Mouse (Mus musculus) cerebellum, adult 11 months (tissue): Measurements from ENCODE around the gene Slc38a2.

Source experiments
- DNase-seq: peaks from one replicate; pipeline ENCODE4 v3.0.0; 2022

Slc38a2 gene

DNA sequence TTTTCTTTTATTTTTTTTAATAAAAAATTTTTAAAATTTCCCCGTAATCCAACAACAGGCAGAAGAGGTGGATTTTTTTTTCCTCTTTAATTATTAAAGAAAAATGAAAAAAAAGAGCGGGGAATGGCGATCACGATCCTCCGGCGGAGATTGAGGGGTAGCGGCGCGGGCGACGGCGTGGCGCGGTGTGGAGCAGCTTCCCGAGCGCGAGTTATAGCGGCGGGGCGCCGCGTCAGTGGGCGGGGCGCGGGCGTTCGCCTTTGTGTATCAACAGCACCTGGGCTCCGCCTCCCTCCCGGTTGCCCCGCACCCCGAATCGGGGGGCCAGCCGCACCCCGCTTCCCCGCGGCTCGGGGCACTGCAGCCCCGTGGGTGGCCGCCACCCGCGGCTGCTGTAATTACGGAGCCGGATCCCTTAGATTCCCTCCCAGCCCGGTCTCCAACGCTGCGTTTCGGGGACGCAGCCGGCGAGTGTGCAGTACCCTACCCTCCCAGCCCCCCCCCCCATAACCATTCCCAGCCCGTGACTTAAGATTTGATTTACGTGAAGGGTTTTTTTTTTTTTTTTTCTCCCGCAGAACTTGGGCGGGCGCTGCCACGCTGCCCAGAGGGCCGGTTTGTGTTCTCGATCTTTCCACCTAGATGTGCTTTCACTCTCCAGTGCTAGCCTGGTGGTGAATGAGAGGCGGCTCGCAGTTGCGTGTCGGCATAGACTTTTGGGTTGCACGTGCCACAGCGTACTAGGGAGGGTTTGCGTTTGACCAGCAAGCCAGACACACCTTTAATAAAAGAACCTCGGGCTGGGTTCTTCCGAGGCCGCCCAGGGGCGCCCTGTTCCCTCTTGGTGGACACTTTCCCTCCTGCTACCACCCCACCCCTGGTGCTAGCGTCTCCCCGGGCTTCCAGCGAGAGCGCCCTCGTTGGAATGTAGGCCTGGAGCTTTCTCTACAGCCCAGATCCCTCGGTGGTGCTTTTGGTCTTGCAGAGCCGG, at the start of gene Slc38a2:
TSS of gene Slc38a2 (minus strand) at position 210 of the 991 bp plus-strand sequence.
- peak; percentile 90 for DNase-seq

DNA sequence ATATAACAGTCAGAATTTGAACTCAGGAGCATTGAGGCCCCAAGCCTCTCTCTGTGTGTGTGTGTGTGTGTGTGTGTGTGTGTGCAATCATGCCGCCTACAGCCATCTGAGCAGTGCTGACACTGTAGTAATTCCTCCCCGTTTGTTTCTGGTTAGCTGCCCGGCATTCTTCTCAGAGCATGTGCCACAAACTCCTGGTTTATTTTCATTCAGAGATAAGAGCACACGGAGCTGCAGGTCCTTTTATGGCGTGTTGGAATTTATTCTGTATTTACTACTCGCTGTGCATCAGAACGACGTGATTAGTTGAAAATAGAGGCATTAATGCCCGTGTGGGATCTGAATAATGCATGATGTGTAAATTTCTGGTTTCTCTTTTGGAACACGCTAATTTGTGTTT, 49.6 kb upstream of the Slc38a2 start:
- no peak for DNase-seq

DNA sequence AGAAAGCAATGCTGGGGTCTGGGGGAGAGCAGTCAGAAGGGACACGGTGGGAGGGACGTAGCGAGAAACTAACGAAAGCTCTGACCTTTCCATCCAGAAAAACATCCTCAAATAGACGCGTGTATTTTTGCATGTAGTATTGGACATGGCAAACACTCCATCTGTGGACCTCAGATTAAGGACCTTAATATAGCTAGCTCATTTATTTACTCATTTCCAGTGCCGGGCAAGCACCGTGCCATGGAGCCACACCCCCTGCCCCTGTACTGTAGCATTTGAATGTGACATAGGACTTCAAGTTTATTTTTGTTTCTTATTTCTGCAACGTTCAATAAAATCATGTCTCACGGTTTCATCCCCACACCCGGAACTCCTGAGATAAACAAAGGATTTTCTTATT, 48.0 kb upstream of the Slc38a2 start:
- DNase-seq, result no peak

DNA sequence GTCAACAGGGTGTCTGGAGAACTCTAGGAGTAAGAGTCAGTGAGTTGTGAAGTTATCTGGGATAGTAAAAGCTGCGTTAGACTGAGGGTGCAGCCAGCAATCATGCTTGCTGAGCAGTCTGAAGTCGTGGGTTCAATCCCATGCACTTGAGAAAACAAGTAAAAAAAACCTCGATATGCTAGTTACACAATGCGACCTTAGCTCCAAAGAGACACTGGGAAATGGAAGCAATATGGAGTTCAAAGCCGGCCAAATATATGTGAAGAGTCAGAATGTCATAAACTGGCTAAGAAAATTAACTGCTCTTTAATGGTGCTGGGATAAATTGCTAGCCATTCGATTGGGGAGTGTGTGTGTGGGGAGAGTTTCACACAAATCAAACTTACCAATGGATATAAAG, 47.5 kb upstream of the Slc38a2 start:
- no peak for DNase-seq

DNA sequence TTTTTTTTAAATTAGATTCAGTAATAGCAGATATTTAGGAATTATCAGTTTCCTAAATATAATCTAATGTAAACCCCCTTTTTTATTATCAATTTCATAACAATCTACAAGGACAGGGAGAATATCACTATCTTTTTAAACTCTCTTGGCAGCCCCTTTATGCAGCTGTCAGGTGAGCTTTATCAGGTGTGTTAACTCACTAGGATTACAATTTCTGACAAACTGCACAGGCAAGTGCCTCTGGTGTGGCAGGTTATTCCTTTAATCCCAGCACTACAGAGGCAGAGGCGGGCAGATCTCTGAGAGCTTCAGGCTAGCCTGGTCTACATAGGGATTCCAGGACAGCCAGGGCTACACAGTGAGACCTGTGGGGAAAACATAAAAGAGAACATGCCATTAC, 45.8 kb upstream of the Slc38a2 start:
- no peak for DNase-seq

DNA sequence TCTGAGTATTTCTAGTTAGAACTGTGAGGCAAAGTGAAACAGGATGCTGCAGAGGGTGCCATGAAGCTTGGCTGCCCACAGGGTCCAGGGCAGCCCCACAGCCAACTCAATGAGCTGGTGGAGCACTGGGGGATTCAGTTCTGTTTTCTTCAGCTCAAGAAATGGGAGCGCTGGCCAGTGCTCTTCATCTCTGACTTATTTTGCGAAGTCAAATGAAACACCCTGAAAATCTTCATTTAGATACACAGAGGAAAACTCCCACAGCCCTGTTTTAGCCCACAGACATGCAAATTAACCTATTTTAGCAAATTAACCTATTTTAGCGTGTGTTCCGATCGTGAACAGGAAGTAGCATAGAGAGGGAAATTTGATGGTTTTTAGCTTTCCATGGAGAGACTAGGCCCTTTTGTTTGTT, 45.4 kb upstream of the Slc38a2 start:
- no peak for DNase-seq

DNA sequence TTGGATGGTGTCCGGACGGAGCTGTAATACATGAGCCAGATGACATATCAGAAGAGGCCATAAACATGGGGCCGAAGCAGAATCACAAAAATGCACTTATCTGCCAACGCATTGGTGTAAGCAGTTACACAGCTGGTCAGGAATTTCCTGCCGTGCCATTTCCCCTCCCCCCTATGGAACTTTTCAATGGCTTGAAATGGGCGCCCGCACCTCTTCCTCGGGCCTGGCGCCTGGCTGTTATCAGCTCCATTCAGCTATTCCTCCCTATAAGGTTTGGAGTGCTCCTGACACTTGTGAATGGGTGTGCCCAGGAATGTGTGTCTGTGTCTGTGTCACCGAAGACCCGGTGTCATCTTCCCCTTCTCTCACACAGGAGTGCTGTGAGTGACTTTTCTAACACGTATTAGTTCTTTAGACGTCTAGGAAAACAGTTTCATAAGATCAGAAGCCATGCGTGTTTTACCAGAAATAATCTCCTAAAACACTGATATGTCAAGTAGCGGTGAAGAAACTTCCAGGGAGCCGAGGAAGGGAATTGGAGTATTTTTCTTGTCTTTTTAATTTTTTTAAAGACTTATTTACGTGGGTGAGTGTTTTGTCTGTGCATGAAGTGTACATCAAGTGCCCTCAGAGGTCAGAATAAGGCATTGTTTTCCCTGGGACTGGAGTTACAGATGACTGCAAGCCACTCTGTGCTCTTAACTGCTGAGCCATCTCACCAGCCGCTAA, 44.8 kb upstream of the Slc38a2 start:
- no peak for DNase-seq

DNA sequence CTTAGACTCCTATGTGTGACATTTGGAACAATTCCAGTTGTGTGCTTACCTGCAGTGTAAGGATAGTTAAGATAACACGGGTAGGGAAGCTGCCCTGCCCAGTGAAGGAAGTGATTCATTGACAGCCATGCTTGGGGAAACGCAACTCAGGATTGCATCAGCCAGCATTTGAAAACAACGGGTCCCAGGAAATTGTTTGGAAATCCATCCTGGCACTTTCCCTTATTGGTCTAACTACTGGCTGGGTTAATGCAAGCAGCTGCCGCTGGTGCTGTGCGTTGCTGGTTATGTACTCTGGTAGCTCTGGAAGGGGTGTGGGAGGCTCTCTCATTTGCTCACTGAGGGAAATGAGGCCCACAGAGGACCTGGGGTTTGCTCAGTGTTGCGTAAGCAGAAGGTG, 43.7 kb upstream of the Slc38a2 start:
- DNase-seq, result no peak

DNA sequence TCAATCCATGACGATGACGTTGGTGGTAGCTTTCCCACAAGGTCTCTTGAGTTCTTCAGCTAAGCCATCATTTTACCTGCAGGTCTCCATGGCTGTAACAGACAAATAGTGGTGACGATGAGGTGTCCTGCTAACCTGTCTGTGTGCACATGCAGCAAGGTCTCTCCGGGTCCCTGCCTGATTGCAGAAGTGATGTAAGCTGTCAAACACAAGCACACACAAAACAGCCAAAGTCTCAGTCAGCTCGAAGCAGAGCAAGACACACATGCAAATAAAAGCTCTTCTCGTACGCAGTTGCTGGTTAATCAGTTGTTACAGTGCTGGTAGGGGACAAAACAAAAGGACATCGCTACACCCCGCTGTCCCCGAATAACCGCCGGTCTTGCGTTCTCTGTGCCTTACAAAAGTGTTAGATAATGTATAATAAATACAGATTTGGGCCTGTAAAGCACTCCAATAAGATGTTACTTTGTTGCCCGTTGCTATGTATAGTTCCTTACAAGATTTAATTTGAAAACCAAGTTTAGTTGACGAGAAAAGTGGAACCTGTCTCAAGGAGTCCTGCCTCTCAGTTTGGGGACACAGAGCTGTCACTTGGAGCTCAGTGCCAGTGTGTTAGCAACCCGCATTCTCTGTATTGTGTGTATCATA, 43.2 kb upstream of the Slc38a2 start:
- DNase-seq, result no peak

DNA sequence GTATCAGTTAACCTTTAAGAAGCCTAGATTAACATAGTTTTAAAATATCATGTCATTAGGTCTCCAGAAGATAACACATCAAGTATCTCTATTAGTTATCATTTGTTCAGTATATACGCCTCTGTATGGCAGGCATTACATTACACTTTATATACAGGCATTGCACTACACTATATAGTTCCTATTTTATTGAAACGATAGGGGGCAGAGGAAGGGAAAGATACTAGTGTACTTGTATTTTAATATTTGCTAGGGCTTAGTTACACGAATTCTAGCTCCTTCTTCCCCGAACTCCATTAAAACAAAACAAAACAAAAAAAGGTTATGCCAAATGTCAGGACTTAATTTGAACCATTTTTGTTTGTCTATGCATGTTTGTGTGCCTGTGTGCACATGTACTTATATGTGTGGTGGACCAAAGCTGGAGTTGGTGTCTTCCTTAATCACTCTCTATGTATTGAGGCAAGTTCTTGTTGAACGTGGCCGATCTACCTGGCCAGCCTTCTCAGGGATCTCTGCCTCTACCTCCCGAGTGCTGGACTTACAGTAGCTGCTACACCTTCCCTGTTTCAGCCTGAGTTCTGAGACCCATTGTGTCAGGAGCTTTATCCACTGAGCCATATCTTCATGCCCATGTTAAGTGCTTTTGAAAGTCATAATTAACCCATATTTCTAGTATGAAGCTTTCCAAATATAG, 41.5 kb upstream of the Slc38a2 start:
- no peak for DNase-seq

DNA sequence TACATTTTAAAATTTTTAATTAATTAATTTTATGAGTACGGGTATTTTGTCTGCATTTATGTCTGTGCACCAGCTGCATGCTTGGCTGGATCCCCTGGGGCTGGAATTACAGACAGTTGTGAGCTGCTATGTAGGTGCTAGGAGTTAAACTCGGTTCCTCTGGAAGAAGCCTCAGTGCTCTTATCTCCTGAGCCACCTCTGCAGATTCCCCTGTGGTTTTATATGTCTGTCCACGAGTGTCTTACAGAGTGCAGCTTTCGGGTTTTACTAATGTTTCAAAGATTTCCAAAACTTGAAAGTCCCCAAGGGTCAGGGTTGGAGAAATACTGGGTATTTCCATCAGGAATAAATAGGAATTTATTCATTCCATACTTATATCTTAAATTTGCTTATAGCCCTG, 40.6 kb upstream of the Slc38a2 start:
- DNase-seq, result no peak

DNA sequence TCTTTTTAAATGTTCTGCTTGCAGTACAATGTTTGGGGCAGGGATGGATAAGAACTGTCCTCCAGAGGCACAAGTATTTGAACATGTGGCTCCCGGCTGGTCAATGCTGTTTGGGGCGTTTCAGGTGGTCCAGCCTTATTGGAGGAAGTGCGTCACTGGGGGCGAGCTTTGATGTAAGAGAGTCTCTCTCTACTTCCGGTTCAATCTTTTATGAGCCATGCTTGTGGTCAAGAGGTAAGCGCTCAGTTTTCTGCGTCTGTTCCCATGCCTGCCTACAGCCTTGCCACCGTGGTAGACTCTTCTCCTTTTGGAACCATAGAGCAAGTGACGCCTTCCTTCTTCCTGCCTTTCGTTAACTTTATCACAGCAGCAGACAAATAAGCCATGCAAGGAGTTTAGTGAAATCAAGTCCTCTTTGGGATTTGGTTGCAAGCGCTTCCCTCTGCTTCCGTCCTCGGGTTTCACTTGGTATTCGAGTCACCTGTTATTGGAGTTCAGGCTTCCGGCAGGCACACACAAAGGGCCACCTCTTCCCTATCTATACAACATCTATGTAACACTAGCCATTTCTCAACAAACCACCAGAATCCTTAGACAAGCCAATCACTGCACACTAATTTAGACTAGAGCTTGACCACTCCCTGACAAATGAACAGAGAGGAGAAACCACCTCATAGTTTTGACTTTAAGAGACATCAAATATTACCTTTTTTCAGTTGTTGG, 37.3 kb upstream of the Slc38a2 start:
- DNase-seq, result no peak

DNA sequence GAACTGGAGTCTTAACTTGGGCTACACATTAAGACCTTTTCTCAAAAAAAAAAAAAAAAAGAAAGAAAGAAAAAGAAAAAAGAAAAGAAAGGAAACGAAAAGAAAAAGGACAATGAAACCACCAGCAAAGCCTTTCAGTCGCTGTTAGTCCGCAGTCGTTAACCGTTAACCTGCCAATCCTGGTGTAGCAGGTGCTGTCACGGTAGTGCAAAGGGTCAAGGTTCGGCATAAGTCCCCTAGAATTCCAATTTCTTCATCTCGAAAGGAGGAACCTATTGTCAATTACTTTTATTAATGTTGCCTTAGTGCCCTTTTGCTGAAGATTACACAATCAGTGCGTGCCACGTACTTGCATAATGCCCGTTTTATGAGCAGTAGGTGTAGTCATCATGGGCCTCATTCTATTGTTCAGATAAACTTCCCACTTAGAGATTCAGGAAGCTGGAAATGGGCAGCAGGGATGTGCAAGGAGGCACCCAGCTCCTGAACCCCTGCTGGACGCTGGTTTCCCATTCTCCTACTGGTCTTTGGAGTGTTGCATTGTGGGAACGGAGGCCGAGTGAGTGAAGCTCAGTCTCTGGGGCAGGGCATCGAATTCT, 36.1 kb upstream of the Slc38a2 start:
- no peak for DNase-seq

DNA sequence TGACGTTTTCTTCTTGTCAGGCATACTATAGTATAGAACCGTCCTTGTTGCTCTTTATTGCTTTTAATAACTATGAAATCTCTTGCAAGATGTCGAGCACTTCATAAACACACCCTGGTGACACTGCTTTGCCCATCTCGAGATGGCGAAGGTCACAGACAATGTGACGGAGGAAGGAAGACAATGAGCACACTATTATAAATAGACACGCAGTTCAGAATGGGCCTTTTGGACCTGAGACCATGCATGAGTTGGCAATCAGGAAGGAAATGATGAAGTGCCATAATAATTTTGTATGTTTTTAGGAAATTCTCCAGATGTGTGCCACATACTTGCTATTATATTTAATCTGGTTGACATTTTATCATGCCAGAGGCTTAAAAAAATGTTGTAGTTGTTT, 34.9 kb upstream of the Slc38a2 start:
- DNase-seq, result no peak

DNA sequence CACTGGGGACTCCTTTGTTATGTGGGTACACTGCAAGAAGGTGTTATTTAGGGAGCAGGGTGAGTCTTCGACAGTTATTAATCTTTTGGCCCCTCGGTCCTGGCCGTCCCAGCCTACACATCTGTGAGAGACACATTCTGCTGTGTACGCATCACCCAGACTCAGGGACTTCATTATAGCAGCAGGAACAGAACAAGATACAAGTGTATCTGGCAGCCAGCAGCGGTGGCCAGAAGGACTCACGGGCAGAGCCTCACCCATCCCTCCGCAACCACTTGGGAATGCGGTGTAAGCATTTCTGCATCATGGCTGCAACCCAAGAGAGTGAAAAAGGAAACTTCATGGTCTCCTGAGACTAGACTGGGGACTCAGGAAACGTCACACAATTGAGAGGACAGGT, 30.9 kb upstream of the Slc38a2 start:
- DNase-seq, result no peak

DNA sequence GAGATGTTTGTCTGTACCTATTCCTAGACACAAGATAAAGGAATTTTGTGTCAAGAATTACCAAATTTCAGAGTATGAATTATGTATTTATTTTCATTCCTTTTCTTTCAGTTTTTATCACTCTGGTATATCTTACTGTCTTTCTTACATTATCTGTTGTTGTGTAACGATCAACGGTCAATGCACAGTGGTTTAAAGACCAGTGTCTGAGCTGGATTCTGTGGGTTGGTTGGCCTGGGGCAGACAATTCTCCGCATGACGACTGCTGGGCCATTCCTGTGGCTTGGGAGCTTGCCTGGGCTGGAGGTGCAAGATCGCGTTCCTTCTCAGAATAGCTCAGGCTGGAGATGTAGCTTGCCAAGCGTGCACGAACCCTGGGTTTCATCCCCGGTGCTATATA, 30.3 kb upstream of the Slc38a2 start:
- no peak for DNase-seq

DNA sequence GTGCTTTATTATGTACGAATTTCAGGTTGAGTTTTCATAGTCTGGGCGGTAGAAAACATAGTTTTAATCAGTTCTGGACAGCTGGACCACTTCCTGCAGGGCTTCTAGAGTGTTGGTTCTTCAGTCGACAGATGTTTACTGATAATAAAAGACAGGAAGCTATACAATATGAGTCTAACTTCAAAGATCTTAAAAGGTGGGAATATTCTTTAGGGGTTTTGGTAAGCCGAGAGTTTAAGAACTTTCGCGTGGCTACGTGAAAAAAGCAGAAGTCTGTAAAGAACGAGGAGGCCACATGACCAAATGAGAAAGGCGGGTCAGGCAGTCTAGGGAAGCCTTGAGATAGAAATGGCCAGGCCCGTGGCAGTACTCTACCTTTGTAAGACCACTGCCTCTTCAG, 29.5 kb upstream of the Slc38a2 start:
- no peak for DNase-seq

DNA sequence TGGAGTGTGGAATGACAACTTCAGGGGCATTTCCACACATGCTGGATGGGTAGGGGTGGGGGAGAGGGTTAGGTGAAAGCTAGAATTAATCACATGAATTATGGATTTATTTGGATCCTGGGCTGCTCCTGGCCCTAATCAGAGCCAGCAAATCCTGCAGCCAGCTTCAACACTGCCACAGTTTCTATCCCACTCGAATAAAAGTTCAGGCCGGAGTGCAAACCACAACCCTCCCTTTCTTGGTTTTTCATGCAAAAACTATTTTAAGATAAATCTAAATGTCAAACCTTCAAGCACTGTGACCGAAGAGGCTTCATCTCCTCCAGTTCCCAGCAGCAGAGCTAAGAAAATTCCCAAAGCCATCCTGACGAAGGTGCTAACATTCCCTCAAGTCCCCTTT, 28.8 kb upstream of the Slc38a2 start:
- no peak for DNase-seq

DNA sequence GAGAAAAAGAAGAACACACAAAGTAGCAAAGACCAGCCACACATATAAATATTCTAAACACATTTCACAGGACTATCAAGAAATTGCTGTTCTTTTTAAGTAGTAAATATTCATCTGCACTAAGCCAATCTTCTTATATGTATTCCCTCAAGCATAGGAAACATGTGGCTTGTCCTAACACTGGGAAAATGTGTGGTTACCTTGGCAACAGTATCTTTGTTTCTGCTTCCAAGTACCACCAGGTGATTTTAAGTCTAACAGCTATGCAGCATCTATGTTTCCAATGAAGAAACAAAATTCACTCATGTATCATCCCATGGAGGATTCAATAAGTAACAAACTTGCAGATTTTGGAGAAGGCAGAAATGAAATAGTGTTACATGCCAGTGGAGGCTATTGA, 25.0 kb upstream of the Slc38a2 start:
- DNase-seq, result no peak

DNA sequence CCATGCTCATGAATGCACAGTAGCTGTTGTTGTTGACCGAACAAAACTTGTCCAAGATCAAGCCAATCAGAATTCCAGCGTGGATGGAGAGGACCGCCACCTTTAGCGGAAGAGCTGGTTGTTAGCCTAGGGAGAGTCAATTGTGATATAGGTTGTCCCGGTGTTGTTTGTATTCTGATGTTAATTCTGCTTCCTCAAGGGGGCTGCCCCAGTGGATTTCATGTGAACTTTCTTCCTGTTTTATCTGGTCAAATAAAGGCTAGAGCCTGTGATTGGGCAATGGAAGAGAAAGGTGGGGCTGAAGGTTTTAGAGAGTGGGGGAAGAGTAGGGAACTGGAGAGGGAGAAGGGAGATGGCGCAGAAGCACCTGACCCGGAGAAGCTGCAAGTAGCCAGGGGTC, 22.7 kb upstream of the Slc38a2 start:
- DNase-seq, result no peak

DNA sequence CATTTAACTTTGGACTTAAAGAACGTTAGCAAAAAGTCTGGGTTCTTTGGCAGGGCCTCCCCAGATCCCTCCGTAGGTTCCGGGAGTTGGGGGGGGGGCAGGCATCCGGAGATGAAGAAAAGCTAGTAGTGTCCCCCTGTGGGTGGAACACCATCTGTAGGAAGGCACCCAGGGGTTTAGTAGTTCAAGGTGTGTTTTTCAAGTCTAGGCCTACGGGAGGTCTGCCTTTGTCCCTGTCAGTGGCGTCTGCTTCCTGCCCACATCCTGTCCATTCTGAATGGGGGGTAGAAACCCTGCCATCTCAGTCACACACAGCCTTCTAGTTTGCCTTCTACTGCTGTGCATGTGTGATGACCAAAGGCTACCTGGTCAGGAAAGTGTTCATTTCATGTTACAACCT, 20.6 kb upstream of the Slc38a2 start:
- DNase-seq, result no peak

DNA sequence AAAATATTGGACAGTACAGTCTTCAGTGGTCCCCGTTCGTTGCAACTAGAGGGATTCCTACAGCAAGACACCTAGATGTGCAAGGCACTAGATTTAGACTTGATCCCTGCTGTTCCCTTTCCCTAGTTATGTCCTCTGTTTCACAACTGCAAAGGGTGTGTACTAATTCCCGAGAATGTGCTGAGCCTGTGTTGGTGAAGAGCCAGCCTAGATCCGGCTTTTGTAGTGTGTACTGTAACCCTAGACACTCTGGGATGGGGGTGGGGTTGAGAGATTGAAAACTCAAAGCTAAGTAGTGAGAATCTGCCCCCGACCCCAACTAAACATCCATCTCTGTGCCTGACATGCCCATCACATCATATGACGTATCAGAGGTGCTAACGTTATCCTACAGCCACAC, 18.9 kb upstream of the Slc38a2 start:
- no peak for DNase-seq
